Mouse (Mus musculus) R1 (cell line): ENCODE measurements around the gene Zmym2.
A peak's percentile ranks its signal among the peaks of the same experiment; 100 is the strongest.

Experiments used
- DNase-seq: peaks from one replicate; pipeline ENCODE4 v3.0.0-alpha.2; 2018; ENCODE audit warnings: low read depth, low spot score

The Zmym2 gene

DNA sequence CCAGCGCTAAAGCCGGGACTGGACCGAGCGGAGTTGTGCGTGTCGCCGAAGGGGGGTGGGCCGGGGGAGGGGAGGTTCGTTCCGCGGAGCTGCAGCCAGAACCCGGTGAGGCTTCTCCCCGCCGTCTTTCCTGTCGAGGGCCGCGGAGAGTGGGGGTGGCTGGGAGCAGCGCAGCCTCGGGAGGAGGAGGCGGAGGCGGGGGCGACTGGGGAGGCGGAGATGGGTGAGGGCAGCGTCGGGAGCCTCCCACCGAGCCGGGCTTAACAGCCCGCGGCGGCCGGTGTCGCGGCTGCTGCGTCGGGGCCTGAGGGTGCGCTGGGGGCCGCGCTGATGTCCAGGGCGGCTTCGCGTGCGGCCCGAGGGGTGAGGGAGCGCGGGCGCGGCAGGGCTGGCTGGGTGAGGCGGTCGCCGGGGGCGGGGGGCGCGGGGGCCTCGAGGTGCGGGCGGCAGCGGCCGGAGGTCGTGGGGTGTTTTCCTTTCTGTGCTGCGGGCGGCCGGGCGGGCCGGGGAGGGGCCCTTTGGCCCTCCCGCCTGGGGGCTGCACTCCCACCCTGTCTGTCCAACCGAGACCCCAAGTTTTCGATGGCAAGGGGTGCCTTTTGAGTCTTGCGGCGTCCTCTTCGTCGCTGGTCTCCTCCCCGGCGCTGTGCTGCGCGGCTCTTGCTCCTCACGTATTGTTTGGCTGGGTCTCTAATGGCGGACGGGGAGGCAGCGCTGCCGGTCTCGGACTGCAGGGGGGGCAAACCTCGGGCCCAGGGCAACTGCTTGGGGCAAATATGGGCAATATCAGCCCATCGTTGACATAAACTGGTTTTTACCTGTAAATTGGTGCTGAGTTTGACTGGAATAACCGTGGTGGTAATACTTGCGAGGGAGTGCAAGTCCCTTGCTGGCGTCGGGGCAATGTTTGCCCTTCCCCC, at the start of gene Zmym2:
Gene Zmym2, plus strand, starts transcription at position 60 of the 920 bp plus-strand sequence.
- DNase-seq, result peak; percentile 82

GRCm38 (mm10) chr14:56844033-56844432, 42.4 kb upstream of the Zmym2 start:
- no peak for DNase-seq

- DNase-seq, result peak; percentile 76
Observed at GRCm38 (mm10) chr14:56844507-56844906, 41.9 kb upstream of the Zmym2 start.

DNA sequence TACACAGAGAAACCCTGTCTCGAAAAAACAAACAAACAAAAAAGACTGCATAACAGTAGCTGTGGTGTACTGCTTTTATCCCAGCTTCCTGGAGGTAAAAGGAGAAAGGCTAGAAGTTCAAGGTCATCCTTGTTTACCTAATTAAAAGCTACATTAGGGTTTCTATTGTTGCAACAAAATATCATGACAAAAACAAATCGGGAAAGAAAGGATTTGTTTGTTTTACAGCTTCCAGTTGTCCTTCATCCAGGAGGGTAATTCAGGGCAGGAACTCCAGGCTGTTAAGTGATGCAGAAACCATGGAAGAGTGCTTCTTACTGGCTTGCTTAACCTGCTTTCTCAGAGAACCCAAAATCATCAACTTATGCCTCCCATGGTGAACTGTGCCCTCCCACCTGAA, 38.1 kb upstream of the Zmym2 start:
- peak; percentile 89 for DNase-seq

- no peak for DNase-seq
Observed at GRCm38 (mm10) chr14:56849681-56850080, 36.8 kb upstream of the Zmym2 start.

DNA sequence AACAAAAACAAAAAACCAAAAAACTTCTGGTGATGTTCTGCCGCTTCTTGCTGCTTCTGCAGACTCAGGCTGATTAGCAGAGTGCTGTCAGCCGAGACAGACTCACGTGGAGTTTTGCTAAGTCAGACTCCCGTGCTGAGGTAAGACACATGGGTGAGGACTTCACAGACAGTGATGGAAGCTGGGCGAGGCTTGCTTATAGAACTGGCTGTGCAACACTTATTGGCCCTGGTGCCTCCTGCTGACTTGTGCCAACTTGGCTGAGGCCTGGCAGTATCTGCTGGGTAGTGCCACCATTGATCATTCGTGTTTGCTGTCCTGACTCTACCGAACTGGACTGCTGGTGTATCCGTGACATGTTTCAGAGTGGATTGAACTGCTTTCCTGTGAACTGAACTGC, 22.4 kb upstream of the Zmym2 start:
- DNase-seq, result no peak

- peak; percentile 27 for DNase-seq
Observed at GRCm38 (mm10) chr14:56864641-56865040, 21.8 kb upstream of the Zmym2 start.

DNA sequence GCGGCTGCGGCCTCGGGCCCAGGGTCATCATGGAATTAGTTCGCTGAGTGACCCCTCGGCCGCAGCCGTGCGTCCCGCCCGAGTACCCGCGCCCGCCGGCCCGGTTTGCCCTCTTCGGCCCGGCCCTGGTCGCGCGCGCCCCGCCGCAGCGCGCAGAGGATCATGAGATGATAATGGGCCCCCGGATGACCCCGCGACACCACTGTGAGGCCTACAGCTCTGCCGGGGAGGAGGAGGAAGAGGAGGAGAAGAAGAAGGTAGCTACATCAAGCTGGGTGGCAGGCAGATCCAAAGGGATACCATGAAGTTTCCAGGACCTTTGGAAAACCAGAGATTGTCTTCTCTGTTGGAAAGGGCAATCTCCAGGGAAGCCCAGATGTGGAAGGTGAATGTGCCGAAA, 21.3 kb upstream of the Zmym2 start:
- peak; percentile 40 for DNase-seq

- peak; percentile 93 for DNase-seq
Observed at GRCm38 (mm10) chr14:56873525-56873924, 12.9 kb upstream of the Zmym2 start.

- DNase-seq, result no peak
Observed at GRCm38 (mm10) chr14:56875586-56876159, 10.8 kb upstream of the Zmym2 start.

GRCm38 (mm10) chr14:56881271-56881670, 5.2 kb upstream of the Zmym2 start:
- no peak for DNase-seq

GRCm38 (mm10) chr14:56883431-56883830, 3.0 kb upstream of the Zmym2 start:
- DNase-seq, result no peak

DNA sequence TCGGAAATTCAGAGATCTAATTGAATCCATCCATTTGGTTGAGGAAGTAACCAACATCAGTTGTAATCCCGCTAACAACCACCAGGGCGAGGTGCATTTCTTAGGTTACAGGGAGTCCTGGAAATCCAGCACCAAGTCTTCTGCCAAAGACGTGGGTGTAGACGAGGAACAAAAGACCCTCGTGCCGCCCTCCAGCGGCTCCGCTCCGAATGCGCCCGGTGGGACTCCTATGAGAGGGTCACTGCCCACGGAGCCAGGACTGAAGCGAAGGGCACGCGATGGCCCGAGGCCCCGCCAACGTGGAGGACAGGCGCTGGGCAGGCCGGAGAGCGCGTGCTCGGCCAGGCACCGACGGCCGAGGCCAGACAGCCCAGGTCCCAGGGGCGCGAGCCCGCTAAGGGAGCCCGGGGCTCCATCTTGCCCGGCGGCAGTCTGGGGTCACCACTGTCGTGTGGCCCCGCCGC, 1.1 kb upstream of the Zmym2 start:
- peak; percentile 98 for DNase-seq

DNA sequence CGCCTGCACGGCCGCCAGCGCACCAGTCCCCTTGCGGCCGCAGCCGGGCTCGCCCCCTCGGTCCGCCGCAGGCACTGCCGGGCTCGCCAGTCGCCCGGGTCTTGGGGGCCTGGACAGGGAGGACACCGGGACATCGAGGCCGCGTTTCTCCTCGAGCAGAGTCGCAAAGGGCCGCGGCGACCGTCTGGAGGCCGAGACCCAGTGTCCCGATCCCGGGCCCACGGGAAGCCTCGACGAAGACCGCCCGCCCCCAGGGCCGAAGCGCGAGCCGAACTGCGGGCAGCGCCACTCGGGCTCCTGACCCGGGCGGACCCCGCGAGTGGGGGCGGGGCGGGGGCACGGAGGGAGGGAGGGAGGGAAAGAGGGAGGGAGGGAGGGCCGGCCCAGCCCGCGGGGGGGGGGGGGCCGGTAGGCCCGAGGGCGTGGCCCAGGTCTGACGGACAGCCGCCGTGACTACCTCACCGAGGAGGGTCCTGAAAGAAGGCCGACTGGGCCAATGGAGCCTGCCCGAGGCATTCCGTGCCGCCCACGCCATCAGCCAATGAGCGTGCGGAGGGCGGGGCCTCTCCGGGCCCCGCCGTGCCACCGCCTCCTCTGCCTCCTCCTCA, 363 bp upstream of the Zmym2 start:
- DNase-seq, result peak; percentile 79

DNA sequence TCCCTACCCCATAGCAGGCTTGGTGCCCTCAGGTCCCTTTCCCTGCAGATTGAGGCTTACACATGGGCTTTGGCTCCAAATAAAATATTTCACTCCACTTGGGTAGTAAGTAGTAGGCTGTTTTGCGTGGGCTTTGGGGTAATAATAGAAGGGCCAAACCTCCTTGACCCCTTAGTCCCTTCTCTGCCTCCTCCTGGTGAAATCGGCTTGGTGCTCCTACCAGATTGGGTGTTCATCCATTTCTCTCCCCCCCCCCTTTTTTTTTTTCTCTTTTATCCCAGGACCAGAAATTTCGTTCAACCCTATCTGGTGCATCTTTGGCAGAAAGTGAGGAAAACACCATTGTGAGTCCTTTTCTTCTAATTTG, 1.0 kb downstream of the Zmym2 start:
- DNase-seq, result peak; percentile 49

DNA sequence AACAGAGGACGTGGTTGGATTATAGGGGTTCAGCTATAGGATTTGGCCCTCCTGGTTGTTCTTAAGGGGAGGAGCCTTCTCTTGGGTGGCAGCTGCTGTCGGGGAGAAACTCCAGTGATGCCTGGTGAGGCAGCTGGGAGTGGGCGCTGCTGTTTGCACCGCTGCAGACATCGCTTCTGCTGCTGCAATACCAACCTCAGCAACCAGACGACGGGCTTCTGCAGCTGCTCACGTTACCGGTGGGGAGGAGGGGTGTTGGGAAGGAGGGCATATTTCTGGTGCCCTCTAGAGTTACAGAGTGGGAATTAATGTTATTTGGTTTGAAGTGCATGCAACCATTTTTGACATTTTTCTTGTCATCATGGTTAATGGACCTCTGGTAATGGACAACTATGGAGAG, 1.4 kb downstream of the Zmym2 start:
- DNase-seq, result peak; percentile 87

DNA sequence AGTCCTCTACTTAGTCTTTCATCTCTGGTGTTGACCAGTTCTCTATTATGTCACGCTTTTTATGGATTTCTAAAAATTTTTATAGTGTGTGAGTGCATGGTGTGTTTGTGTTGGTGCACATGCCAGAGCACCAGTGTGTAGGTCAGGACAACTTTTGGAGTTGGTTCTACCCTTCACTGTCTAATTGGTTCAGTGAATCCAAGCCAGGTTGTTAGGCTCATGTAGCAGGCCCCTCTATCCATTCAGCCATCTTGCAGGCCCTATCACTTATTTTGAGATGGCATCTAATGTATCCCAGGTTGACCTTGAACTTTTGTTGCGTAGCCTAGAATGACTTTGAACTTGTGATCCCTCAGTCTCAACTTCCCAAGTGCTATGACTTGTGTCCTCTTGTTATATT, 2.0 kb downstream of the Zmym2 start:
- DNase-seq, result no peak

DNA sequence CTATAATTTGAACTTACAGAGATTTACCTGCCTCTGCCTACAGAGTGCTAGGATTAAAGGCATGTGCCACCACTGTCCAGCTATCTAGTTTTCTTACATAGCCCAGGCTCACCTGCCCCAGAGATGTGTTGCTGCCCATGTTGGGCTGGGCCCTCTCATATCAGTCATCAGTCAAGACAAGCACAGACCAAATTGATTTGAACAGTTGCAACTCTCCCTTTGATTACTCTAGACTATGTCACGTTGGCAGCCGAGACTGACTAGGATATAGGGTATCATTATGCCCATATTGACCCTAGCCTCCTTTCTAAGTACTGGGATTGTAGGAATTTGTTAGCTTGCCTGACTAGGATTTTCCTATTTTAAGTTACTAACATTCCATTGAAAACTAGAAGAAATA, 8.0 kb downstream of the Zmym2 start:
- no peak for DNase-seq

DNA sequence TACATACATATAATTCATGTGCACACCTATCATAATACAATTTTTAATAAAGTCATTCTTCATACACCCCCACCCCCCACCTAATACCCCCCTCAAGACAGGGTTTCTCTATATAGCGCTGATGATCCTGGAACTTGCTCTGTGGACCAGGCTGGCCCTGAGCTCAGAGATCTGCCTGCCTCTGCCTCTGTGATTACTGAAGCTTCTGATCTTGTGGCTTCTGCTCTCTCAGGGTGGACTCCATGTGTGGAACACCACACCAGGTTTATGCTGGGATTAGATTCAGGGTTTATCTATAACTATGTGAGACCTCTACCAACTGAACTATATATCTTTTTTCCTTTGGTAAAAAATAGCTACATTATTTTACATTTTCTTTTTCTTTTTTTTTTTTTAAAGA, 10.1 kb downstream of the Zmym2 start:
- no peak for DNase-seq

DNA sequence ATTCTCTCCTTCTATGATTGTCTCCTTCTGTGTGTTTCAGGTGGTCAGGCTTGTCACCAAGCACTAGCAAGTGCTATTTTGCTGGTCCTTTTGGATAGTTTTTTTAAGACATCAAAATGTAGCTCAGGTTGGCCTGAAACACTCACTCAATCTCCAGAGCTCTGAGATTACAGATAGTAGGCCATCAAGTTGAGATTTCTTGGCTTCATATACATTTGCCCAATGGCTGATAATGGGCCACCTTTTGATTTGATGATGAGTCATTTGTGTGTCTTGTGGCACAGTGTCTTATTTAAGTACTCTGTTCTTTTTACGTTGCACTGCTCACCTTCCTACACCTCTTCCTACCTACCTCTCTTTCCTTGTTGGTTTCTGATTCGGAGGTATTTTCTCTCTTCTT, 11.0 kb downstream of the Zmym2 start:
- DNase-seq, result no peak

- DNase-seq, result no peak
Observed at GRCm38 (mm10) chr14:56899656-56900055, 13.2 kb downstream of the Zmym2 start.

- DNase-seq, result no peak
Observed at GRCm38 (mm10) chr14:56903039-56903438, 16.6 kb downstream of the Zmym2 start.

- no peak for DNase-seq
Observed at GRCm38 (mm10) chr14:56905696-56906095, 19.2 kb downstream of the Zmym2 start.
